Mouse (Mus musculus) limb, embryonic 15.5 days (tissue): ENCODE measurements at regions not wholly inside any gene's neighbourhood (a gene's known extent, or its start where the extent isn't known, plus 50 kb on each side); places are given as distances from the start of the nearest gene placed in this dataset.
"Not testable (repeated sequence)": the region's sequence is repeated elsewhere in the genome, so short reads cannot be mapped to it uniquely, and the experiment has no call there.

Experiments used
- ATAC-seq: fragments of 200-750 bp; cut with Nextera tagmentation; 2 replicates; pipeline ENCODE4 v1.8.0; 2017; ENCODE audit warnings: low read depth, moderate TSS enrichment; ENCODE audit not compliant: insufficient number of reproducible peaks, low FRiP score, low TSS enrichment
- H3K27ac ChIP-seq: fragments of 300-500 bp; sonication (generic); 2 replicates; pipeline ENCODE4 v1.5.1; 2015; ENCODE audit warnings: moderate library complexity, mild to moderate bottlenecking, inconsistent platforms
- H3K27me3 ChIP-seq: fragments of 300-500 bp; sonication (generic); 2 replicates; pipeline ENCODE4 v1.6.1; 2015; ENCODE audit warnings: inconsistent platforms
- H3K36me3 ChIP-seq: fragments of 300-500 bp; sonication (generic); 2 replicates; pipeline ENCODE4 v1.6.1; 2015; ENCODE audit warnings: inconsistent platforms
- H3K4me1 ChIP-seq: fragments of 300-500 bp; sonication (generic); 2 replicates; pipeline ENCODE4 v1.6.1; 2015; ENCODE audit warnings: inconsistent platforms
- H3K4me2 ChIP-seq: fragments of 300-500 bp; sonication (generic); 2 replicates; pipeline ENCODE4 v1.6.1; 2015; ENCODE audit warnings: mild to moderate bottlenecking, inconsistent platforms
- H3K4me3 ChIP-seq: fragments of 300-500 bp; sonication (generic); 2 replicates; pipeline ENCODE4 v1.5.1; 2015; ENCODE audit warnings: mild to moderate bottlenecking, inconsistent platforms
- H3K9ac ChIP-seq: fragments of 300-500 bp; sonication (generic); 2 replicates; pipeline ENCODE4 v1.6.1; 2015; ENCODE audit warnings: inconsistent platforms
- H3K9me3 ChIP-seq: fragments of 300-500 bp; sonication (generic); 2 replicates; pipeline ENCODE4 v1.6.1; 2016; ENCODE audit warnings: inconsistent platforms
- WGBS: fragments of 180-500 bp; shearing (Covaris S2); methylation state at CpG from one replicate; pipeline ENCODE4 v1.1.7; 2015; 5-methylcytosine and 5-hydroxymethylcytosine counted together

DNA sequence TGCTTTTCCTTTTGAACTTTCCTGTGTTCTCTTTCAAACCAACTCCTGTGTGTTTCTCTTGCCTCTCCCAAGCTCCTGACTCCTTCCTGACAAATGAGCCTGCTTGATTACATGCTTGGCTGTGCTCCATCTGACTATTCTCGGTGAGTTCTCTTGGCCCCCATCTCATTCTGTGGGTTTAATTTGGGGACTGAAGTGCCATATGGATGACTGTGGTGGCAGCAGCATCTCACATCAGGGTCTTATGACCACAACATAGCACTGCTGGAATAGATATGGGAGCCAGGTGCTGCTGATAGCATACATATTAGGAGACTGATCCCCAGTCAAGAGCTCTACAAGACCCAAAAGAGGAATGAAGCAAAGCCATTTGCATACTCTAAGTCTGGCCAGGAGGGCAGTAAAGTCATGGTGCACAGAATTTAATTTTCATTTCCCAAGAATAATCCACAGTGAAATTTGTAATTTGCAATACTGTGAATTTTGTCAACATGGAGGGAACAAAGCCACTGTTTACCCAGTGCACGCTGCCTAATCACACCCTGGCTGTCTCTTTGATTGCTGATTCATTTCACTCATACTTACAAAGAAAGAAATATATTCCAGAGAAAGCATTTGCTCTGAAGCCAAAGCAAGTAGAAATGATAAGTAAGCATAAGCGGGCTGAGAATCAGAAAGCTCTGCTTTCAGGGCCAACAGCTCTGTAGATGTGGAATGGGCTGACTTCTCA lies 1478.4 kb upstream of the Gm7489 start:
- H3K9me3 ChIP-seq = no peaks in the 10 kb centered on the region
- H3K9ac ChIP-seq = no peak overlapping the region
- ATAC-seq = no peak
- H3K4me3 ChIP-seq = no peak overlapping the region
- no peak overlapping the region for H3K4me2 ChIP-seq
- no peaks in the 10 kb centered on the region for H3K4me1 ChIP-seq
- no peaks in the 10 kb centered on the region for H3K27me3 ChIP-seq
- no peak overlapping the region for H3K27ac ChIP-seq
- 75% methylated on average over 3 of the region's 3 CpGs for WGBS
- no peaks in the 10 kb centered on the region for H3K36me3 ChIP-seq

DNA sequence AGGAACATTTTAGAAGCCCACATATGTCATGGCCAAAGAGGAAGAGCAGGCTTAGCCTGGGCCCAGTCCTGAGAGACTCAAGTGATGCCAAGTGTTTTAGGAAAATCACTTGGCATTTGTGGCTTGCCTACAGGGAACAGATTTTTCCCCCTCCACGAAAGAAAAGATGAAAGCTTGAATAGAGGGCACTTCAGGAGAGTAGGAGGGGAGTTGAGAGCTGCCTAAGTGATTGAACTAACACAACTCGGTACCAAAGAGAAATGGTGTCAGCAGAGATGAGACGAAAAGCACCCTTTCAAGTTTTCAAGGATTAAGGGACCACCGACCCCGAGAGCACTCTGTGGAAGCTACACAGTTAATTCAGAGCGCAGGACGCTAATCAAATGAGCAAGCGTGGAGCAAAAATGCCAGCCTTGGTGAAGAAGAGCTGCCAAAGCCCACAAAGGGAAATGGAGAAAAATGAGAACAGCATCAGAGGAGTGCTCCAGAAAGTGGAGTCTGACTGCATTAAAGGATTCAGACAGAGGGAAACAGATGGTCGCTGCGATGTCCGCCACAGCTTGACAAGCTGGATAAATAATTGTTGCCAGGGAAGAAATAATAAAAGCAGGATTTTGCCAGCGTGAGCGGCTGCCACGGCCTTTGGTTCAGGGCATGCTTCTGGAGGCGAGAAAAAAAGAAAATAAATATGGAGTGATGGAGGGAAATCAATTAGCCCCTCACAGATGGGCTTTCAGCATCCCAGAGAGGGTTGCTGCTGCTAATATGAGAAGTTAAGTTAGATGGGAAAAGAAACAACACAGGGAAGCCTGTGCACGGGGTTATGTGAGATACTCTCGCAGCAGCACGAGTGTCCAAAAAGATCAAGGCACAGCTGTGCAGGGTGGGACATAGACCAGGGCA lies 1471.6 kb upstream of the Gm7489 start:
- no peak overlapping the region for H3K4me3 ChIP-seq
- ATAC-seq = no peak

GRCm38 (mm10) chr15:52425976-52426375 lies 1458.7 kb upstream of the Gm7489 start:
- no peak overlapping the region for H3K27ac ChIP-seq
- H3K4me1 ChIP-seq = no peaks in the 10 kb centered on the region
- H3K4me3 ChIP-seq = no peak overlapping the region
- no peaks in the 10 kb centered on the region for H3K9me3 ChIP-seq
- no peak overlapping the region for H3K9ac ChIP-seq
- H3K4me2 ChIP-seq = no peak overlapping the region
- ATAC-seq = no peak
- no peaks in the 10 kb centered on the region for H3K36me3 ChIP-seq
- H3K27me3 ChIP-seq = no peaks in the 10 kb centered on the region

More for the DNA sequence above, 1471.6 kb upstream of the Gm7489 start:
- H3K4me1 ChIP-seq = peaks cover 5% of the 10 kb centered on the region; the same call in 1 of the 2 replicates
- 32% methylated on average over 18 of the region's 18 CpGs for whole genome bisulfite sequencing
- H3K27me3 ChIP-seq = no peaks in the 10 kb centered on the region
- no peaks in the 10 kb centered on the region for H3K36me3 ChIP-seq
- H3K9ac ChIP-seq = no peak overlapping the region
- H3K4me2 ChIP-seq = 0 out of 2 replicates have a peak overlapping the region, but pooled peaks have one; percentile 20
- H3K27ac ChIP-seq = no peak overlapping the region
- H3K9me3 ChIP-seq = no peaks in the 10 kb centered on the region

DNA sequence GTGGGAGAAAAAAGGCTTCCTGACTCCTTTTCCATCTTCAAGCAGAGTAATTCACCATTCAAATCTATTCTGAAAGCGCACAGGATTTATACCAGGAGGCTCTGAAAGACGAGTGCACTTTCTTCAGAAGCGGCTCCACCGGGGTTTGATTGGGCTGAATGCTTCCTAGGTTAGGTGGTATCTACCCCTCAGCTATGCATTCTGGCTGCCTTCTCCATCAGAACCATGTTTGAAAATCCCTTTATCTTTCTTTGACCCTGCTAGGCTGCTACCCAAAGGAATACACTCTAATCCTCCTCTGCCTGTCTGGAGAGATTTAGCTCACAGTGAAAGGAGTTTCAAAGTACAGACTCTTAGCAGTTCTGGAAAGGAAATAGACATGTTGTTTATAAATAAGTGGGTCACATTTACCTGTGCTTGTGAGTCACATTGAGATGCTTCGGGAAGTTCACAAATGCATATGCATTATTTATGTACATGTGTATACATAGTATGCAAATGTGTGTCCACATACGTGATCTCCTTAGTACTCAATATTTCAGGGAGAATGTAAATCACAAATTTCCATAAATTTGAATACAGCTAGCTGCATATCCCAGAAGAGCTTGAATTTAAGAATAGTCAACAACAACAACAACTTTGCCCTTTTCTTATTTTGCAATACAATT lies 1454.1 kb upstream of the Gm7489 start:
- 86% methylated on average over 6 of the region's 6 CpGs for WGBS
- ATAC-seq = no peak
- H3K4me1 ChIP-seq = no peaks in the 10 kb centered on the region

GRCm38 (mm10) chr15:52433639-52434038 lies 1451.1 kb upstream of the Gm7489 start:
- WGBS = 87% methylated on average over 2 of the region's 2 CpGs
- no peaks in the 10 kb centered on the region for H3K4me1 ChIP-seq
- no peaks in the 10 kb centered on the region for H3K36me3 ChIP-seq
- H3K4me3 ChIP-seq = no peak overlapping the region
- H3K9me3 ChIP-seq = no peaks in the 10 kb centered on the region
- H3K27ac ChIP-seq = no peak overlapping the region
- no peak overlapping the region for H3K4me2 ChIP-seq
- H3K27me3 ChIP-seq = no peaks in the 10 kb centered on the region
- ATAC-seq = no peak
- no peak overlapping the region for H3K9ac ChIP-seq

More for the DNA sequence above, 1454.1 kb upstream of the Gm7489 start:
- Histone ChIP-seq H3K9me3 (no peaks in the 10 kb centered on the region), H3K27me3 (no peaks in the 10 kb centered on the region), H3K27ac (no peak overlapping the region), H3K4me2 (no peak overlapping the region), H3K36me3 (no peaks in the 10 kb centered on the region), H3K9ac (no peak overlapping the region), H3K4me3 (no peak overlapping the region)

DNA sequence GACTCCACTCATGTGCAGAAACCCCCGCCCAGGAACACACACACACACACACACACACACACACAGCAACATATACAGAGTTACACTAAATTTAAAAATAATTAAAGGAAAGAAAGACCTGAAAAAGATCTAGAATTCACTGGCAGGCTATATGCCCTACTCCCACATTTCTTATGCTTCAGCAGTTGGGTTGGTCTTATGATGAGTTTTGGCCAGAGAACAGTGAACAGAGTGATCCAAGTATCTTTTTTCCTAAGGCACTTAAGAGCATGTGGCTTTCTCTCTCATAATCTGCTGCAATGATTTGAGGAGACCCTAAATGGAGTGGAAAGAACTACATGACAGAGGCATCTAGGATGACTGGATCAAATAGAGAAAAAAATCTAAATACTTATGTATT lies 1446.3 kb upstream of the Gm7489 start:
- no peak overlapping the region for H3K4me3 ChIP-seq
- H3K9ac ChIP-seq = no peak overlapping the region
- no peak overlapping the region for H3K4me2 ChIP-seq
- no peak overlapping the region for H3K27ac ChIP-seq
- 95% methylated on average over 1 of the region's 1 CpGs for WGBS
- no peaks in the 10 kb centered on the region for H3K36me3 ChIP-seq
- ATAC-seq = no peak
- H3K4me1 ChIP-seq = no peaks in the 10 kb centered on the region
- H3K9me3 ChIP-seq = no peaks in the 10 kb centered on the region
- H3K27me3 ChIP-seq = no peaks in the 10 kb centered on the region

GRCm38 (mm10) chr15:52458782-52459181 lies 1425.9 kb upstream of the Gm7489 start:
- no peak overlapping the region for H3K4me3 ChIP-seq
- H3K27me3 ChIP-seq = no peaks in the 10 kb centered on the region
- ATAC-seq = no peak
- no peak overlapping the region for H3K9ac ChIP-seq
- H3K4me1 ChIP-seq = 0 out of 2 replicates have a peak, but pooled peaks cover 3% of the 10 kb centered on the region
- WGBS = 0% methylated on average over 3 of the region's 3 CpGs
- no peaks in the 10 kb centered on the region for H3K9me3 ChIP-seq
- no peak overlapping the region for H3K4me2 ChIP-seq
- H3K36me3 ChIP-seq = no peaks in the 10 kb centered on the region
- no peak overlapping the region for H3K27ac ChIP-seq

- Histone ChIP-seq H3K4me3 (no peak overlapping the region), H3K4me2 (no peak overlapping the region), H3K27me3 (no peaks in the 10 kb centered on the region), H3K9ac (no peak overlapping the region), H3K27ac (no peak overlapping the region), H3K9me3 (no peaks in the 10 kb centered on the region), H3K4me1 (0 out of 2 replicates have a peak, but pooled peaks cover 3% of the 10 kb centered on the region), H3K36me3 (no peaks in the 10 kb centered on the region)
- WGBS = 76% methylated on average over 1 of the region's 1 CpGs
- no peak for ATAC-seq
These were observed 1425.4 kb upstream of the Gm7489 start for GRCm38 (mm10) chr15:52459315-52459714.

- H3K4me2 ChIP-seq = no peak overlapping the region
- no peak for ATAC-seq
- H3K27ac ChIP-seq = no peak overlapping the region
- no peak overlapping the region for H3K4me3 ChIP-seq
- no peaks in the 10 kb centered on the region for H3K9me3 ChIP-seq
- H3K36me3 ChIP-seq = no peaks in the 10 kb centered on the region
- WGBS = 11% methylated on average over 8 of the region's 8 CpGs
- no peaks in the 10 kb centered on the region for H3K4me1 ChIP-seq
- H3K9ac ChIP-seq = no peak overlapping the region
- H3K27me3 ChIP-seq = no peaks in the 10 kb centered on the region
These were observed 1420.2 kb upstream of the Gm7489 start for GRCm38 (mm10) chr15:52464226-52465138.

DNA sequence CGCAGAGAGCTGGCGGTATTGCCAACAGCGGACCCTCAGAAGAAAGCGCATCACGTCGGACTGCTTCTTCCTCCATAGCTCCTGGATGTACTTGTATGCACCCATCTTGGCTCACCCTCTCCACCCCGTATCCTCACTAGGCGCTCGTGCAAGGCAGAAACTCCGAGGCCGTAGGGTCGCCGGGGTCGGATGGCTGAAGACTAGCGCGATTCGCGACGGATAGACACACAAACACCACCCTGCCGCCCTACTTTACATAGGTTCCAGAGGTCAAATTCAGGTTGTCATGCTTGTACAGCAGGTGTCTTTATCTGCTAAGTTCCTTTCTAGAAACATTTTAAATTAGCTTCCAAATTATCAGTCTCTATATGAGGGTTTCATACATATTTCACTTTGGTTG lies 1406.6 kb upstream of the Gm7489 start:
- not testable (repeated sequence) for ATAC-seq, H3K9me3 ChIP-seq, H3K9ac ChIP-seq, H3K36me3 ChIP-seq, H3K27me3 ChIP-seq, H3K4me3 ChIP-seq, H3K4me2 ChIP-seq, H3K4me1 ChIP-seq, H3K27ac ChIP-seq
- 92% methylated on average over 17 of the region's 20 CpGs for WGBS

GRCm38 (mm10) chr15:52480834-52481233 lies 1403.9 kb upstream of the Gm7489 start:
- H3K9ac ChIP-seq = no peak overlapping the region
- no peak overlapping the region for H3K4me2 ChIP-seq
- no peaks in the 10 kb centered on the region for H3K9me3 ChIP-seq
- no peak for ATAC-seq
- no peak overlapping the region for H3K4me3 ChIP-seq
- no peak overlapping the region for H3K27ac ChIP-seq
- no peaks in the 10 kb centered on the region for H3K36me3 ChIP-seq
- H3K4me1 ChIP-seq = 0 out of 2 replicates have a peak, but pooled peaks cover 3% of the 10 kb centered on the region
- WGBS = 33% methylated on average over 3 of the region's 3 CpGs
- no peaks in the 10 kb centered on the region for H3K27me3 ChIP-seq
